Mouse (Mus musculus): ENCODE data around the gene Exoc3l4. TPM values are rescaled to one million over a fixed set of nuclear protein-coding genes. Genes with fewer than 3 reads are reported as not detected.

Gene Exoc3l4
- total RNA-seq, 2 experiments from 2014 or later: 0.85 to 1.3 TPM

DNA sequence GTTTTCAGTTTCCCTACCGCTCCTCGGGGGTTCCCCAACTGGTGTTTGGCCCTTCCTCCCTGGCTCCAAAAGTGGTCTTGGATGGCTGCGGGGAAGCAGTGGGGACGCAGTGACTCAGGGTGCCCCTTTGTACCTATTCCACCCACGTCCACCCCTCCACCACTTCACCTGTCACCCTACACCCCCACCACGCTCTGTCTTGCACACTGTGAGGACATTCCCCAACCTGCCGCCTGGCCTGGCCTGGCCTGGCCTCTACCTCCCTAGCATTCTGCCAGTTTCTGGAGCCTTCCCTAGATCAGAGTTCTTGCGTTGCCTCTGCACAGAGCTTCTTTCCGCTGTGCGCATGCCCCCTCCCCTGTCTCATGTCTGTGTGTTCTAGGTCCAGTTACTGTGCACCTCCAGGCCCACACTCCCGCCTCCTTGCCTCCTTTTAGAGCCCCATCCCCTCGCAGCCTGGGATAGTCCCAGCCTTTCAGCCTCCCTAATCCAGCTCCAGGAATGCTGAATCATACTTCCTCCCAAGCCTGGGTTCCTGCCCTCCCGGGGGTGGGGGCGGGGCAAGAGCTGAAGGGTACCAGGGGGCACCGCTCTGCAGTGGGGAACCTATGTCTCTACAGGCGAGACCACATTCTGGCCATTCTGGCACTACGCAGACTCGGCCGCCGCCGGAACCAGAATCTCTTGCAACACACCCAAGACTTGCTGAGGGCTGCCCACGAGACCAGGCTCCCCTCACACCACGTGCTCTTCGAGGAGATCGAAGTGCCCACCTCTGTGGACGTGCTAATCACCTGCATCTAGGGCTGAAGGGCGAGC lies 13.4 kb downstream of the Exoc3l4 start:
- DNase-seq (ENCODE audit: low spot score in 2 of 2): no peak
- intact Hi-C loops (cut with DNase I): no loop called here

DNA sequence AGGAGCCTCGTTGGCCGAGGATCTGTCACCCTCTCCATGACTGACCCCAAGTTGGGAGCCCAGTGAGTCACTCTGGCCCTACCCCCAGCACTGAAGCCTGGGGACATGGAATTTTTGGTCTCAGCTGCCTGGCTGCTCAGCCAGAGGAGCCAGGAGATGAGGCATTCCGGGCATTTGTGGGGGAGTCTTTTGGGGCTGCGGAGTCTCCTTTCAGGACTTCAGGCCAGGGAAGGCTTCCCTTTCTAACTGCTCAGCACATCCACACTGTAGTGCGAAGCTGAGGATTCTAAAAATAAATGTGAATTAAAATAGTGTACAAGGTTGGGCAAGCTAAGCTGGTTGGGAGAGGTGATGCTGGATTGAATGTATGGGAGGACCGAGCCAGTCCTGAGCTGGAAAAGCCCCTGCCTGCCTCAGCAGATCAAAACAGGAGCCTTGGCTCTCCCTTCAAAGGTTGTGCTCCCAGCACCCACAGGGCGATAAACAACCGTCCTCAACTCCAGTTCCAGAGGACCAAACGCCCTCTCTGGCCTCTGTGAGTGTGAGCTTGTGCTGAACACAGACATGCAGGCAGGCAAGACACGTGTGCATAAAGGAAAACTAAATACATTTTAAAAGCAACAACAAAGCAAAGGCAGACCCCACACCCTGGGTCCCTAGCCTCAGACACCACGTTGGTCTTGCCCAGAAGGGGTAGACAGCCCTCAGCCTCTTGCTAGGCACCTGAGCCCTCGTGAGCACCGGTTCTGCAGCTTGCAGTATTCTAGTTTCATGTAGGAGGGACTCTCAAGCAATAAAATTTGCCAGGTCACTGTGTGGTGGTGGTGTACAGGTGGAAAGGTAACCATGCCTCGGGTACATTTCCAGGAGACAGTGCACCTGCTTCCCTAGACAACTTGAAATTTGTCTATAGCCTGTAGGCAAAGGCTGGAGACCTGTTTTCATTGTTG lies 14.3 kb downstream of the Exoc3l4 start:
- DNase-seq (ENCODE audit: low spot score in 2 of 2): peak in 1 of 2 experiments; percentile 36
- intact Hi-C loops (cut with DNase I): no loop called here

DNA sequence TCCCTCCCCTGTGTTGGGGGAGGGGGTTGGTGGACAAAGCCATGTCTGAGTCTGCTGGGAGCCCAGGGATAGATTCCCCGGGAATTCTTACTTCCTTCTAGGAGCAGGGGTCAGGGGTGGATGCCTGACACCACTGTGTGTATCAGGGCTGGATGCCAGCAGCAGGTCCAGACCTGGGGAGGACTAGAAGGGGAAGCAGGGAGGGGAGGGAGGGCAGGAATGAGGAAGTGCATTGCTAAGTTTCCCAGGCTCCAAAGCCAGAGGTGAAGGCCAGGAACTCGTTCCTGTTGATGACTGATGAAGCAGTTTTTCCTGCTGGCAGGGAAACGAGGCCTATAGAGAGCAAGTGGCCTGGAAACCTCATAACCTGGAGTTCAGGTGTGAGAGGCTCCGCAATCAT lies 15.3 kb downstream of the Exoc3l4 start:
- no peak for DNase-seq (ENCODE audit: low spot score in 2 of 2)
- intact Hi-C loops (cut with DNase I): no loop called here

DNA sequence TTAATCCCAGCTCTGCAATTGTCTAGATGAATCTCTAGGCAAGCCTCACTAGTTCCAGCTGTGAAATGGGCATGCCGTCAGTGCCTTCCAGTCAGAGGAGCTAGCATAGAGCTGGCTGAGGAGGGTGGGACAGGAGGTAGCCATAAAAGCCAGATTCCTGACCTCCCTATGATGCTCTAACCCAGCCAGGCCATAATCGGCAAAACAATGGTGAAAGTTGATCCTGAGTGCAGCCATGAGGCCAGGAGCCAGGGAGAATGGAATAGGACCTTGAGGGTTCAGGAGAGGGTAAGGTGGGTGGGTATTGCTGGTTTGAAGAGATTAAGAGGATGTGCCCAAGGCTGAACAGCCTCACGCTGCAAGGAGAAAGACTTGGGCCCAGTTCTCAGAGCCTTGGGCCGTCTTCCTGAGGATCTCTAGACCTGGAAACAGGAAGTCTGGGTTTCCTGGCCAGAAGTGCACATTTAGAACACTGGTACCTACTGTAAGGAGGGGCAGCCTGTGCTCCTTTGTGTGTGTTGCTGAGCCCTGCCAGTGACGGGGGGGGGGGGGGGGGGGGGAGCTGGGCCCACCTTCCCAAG lies 16.0 kb downstream of the Exoc3l4 start:
- DNase-seq (ENCODE audit: low spot score in 2 of 2): no peak

DNA sequence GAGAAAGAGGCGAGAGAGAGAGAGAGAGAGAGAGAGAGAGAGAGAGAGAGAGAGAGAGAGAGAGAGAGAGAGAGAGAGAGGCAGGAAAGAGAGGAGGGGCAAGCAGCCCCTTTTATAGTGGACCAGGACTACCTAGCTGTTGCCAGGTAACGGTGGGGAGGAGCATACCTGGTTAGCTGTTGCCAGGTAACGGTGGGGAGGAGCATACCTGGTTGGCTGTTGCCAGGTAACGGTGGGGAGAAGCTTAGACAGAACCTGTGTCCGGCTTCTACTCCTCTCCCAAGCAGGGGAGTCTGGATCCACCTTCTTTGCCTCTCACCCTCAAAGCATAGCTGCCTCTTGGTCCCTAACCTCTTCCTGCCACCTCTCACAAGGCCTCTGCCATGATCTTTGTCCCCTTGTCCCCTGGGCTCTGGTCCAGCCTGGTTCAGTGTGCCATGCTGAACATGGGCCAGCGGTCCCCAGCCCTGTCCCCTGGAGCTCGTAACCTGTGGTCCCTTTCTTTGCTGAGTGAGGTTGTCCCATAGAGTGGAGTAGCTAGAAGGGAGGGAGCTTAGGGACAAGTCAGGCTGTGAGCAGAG lies 17.4 kb downstream of the Exoc3l4 start:
- DNase-seq (ENCODE audit: low spot score in 2 of 2): no peak
- intact Hi-C loops (cut with DNase I): no loop called here

More for the DNA sequence above, 16.0 kb downstream of the Exoc3l4 start:
- intact Hi-C loops (cut with DNase I): no loop called here

DNA sequence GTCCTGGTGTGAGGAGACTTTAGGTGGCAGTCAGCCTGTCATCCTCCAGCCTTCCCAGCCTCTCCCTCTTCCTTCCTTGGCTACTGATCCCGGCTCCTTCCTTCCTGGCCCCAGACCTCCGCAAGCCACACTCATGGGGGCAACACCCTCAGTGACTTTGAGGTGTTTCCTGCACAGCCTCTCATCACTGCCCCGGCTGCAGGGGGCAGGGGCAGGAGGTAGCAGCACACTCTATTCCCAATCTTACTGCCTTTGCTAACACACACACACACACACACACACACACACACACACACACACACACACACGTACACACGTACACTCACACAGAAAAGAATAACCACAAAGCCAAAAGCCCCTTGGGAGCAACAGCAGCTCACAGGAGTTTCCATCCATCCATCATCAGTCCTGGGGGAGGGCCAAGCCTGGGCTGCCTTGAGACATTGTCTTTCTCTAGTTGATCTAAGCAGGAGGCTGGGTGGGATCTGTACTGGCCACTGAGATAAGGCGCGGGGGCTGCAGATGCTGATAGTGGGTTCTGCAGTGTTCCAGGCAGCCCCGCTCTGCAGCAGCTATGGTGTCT lies 18.0 kb downstream of the Exoc3l4 start:
- no peak for DNase-seq (ENCODE audit: low spot score in 2 of 2)
- intact Hi-C loops (cut with DNase I): no loop called here

DNA sequence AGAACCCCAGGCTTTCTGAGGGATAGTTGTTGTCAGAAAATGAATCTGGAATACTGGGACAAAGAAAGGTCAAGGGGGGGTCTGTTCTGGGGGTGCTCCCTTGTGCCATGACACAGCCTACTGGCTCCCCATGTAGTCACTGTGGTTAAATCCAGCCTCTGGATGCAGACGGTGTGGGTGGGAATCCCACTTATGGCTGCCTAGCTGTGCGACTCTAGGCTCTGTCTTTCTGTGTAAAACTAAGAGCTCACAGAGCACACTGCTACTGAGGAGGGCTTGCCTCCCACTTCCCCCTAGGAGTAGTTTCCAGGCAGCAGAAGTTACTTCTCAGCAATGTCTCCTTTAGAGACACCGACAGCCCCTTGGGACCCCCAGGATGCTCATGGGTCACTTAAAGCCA lies 19.4 kb downstream of the Exoc3l4 start:
- intact Hi-C loops (cut with DNase I): no loop called here
- DNase-seq (ENCODE audit: low spot score in 2 of 2): peak in 1 of 2 experiments; percentile 67

DNA sequence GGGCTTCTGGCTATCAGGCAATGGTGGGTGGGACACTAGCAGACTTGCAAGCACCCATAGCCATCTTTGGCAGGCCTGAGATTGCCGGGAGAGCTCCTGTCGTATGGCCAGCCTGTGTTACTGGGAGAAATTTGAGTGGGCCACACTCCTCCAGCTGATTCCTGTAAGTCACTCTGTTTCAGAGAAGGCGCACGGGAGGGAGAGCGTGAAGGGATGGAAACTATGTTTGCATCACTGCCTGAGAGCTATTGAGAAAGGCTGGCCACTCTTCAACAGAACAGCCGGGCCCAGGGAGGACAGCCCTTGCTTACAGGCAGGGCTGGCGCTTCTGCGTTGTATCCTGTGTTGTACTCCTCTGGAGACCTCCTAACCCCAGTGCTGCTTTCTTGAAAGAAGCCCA lies 19.8 kb downstream of the Exoc3l4 start:
- intact Hi-C loops (cut with DNase I): no loop called here

DNA sequence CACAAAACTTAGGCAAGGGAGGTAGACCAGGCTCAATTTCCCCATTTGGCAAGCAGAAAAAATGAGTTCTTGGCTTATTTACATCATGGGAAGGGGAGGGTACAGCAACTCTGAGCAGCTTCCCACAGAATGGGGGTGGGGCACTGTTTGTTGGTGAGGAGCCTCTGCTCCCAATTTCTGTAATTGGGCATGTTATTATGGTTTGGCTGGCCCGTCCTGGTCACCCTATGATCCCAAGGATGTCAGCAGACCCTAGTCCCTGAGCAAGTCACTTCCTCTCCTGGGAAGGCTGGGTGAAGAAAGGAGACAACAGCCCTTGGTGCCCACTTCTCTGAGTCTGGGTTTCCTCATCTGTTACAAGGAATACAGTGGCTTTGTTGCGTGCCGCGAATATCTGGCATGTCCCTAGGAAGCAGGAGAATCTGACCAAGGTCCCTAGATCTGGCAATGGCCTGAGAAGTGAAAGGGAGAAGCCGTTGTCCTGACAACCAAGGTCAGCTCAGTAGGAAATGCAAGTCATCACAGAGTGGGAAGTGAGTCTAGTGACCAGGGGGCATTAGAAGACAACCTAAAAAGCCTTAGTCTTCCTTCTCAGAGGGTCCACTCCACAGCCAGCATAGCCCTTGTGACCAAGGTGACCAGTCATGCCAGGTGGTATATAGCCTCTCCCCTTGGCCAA lies 20.5 kb downstream of the Exoc3l4 start:
- intact Hi-C loops (cut with DNase I): no loop called here

More for the DNA sequence above, 19.8 kb downstream of the Exoc3l4 start:
- peak in 1 of 2 experiments; percentile 82 for DNase-seq (ENCODE audit: low spot score in 2 of 2)

DNA sequence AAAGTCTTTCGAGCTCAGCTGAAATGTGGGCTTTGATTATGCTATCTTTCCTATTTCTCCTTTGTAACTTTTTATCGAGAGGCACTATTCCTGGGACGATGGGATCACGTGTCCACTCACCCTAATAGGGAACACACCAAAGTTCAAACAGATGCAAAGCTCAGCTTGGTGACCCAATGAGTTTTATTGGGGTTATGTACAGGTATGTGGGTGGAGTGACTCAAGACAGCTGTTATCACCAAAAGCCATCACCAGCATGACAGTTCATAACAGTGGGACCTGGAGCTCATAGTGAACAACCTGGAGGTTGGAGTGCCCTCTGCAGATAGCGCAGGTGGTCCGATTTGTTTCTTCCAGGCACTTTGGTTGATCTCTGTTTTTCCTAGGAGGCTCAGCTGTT lies 22.0 kb downstream of the Exoc3l4 start:
- no peak for DNase-seq (ENCODE audit: low spot score in 2 of 2)
- intact Hi-C loops (cut with DNase I): no loop called here

More for the DNA sequence above, 20.5 kb downstream of the Exoc3l4 start:
- DNase-seq (ENCODE audit: low spot score in 2 of 2): no peak

DNA sequence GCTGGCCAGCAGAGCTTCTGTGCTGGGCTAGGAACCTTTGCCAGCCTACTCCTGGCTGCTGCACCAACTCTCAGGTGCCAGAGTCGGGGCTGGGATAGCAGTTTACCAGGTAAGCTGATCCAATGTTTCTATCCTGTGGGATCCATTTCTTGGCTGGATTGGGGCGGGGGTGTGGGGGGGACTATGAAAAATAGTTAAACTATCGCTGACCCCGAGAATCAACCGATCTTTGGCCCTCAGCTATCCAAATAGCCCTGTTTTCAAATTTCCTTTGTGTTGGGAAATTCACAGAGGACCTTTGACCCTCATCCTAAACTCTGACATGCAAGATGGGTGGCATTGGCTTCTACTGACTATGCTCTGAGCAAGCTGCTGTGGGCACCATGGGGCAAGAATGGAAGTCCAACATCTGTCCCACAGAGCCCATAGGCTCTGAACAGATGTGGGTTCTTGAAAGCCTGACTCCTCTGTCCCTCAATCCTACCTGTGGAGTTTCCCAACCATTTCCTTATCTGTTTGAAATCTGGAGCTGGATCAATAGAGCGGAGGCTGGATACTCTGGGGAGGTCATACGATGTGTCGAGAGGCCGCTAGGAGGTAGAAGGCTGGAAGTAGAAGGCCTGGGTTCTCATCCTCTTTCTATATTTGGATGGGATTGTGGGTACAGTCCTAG lies 24.0 kb downstream of the Exoc3l4 start:
- no peak for DNase-seq (ENCODE audit: low spot score in 2 of 2)
- intact Hi-C loops (cut with DNase I): no loop called here

DNA sequence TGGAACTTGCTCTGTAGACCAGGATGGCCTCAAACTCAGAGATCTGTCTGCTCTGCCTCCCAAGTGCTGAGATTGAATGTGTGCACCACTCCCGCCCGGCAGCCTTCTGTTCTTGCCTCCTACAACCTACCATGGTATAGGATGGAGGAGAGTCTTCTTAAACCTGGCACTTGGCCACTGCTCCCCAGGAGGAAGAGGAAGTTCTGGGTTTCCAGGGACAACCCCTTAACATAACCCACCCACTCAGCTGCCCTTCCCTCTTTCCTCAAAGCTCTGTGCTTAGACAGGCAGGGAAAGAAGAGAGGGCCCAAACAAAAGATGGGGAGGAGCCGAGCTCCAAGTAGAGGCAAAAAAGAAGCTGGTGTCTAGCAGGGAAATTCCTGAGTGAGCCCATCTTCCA lies 24.7 kb downstream of the Exoc3l4 start:
- peak in 1 of 2 experiments; percentile 76 for DNase-seq (ENCODE audit: low spot score in 2 of 2)

DNA sequence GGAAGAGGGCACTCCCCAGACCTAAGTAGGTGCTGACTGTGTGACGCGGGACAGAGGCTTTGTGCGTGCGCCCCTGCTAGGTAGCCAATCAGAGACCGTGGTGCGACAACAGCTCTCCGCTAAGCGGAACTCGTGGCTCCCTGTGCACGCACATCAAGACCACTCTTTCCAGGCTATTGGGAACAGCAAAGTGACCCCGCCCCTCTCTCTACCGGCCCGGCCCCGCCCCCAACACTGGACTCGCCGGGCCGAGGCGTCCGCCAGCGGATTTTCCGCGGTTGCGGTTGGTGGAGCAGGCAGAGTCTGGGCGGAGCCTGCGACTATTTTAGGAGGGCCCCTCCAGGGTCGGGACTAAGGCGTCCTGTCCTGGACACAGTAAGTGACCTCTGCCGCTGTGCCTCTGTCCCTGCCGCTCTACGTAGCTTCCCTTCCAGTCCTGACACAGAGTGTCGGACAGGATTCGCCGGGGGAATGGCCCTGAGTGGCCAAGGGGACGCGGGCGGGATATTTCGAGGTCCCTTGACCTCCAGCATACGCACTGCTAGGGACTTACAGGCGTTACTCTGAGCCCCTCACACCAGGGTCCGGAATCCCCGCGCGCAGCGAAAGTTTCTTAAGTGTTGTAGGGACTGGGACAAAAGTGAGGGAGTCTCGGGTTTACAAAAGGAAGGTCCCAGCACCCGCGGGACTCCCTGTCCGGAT lies 25.6 kb downstream of the Exoc3l4 start, which contains the start of gene Tnfaip2:
Gene Tnfaip2, plus strand, starts transcription at position 161 of the 702 bp plus-strand sequence.
- intact Hi-C loops (cut with DNase I): no loop called here
- DNase-seq (ENCODE audit: low spot score in 2 of 2): no peak

More for the DNA sequence above, 24.7 kb downstream of the Exoc3l4 start:
- intact Hi-C loops (cut with DNase I): no loop called here

DNA sequence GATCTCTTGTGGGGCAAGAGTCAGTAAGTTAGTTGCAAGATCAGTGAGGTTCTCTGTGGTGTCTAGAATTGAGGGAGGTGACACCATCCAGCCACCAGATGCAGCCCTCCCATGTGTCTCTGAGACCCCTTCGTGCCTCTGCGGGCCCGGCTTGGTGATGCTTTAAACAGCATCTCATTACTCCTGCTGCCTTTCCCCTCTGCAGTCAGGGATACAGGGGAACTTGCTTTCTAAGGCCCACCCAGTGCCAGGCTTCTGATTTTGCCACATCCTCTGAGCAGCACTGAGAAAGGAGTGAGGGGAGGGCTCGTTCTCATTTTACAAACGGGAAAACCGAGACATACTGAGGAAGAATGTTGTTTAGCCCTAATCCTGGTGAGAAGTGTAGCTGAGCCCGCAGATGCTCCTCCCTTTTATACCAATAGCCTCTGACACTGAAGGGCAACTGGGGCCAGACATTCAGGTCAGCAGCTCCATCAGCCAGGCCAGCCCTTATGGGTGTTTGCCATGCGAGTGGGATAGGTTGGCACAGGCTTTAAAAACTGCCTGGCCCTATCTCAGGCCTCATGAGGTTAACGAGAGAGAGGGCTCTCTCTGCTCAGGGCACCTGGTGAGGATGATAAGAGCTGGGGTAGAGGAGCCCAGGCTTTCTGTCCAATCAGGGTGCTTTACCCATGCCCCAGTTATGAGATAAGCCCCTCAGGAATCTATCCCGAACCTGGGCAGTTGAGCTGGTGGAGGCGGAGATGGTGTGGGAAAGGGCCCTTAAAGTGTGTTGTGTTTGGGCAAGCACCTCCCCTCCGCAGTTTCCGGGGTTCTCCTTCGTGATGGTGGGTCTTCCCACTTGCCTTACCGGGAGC lies 26.4 kb downstream of the Exoc3l4 start:
- DNase-seq (ENCODE audit: low spot score in 2 of 2): no peak
- intact Hi-C loops (cut with DNase I): no loop called here

DNA sequence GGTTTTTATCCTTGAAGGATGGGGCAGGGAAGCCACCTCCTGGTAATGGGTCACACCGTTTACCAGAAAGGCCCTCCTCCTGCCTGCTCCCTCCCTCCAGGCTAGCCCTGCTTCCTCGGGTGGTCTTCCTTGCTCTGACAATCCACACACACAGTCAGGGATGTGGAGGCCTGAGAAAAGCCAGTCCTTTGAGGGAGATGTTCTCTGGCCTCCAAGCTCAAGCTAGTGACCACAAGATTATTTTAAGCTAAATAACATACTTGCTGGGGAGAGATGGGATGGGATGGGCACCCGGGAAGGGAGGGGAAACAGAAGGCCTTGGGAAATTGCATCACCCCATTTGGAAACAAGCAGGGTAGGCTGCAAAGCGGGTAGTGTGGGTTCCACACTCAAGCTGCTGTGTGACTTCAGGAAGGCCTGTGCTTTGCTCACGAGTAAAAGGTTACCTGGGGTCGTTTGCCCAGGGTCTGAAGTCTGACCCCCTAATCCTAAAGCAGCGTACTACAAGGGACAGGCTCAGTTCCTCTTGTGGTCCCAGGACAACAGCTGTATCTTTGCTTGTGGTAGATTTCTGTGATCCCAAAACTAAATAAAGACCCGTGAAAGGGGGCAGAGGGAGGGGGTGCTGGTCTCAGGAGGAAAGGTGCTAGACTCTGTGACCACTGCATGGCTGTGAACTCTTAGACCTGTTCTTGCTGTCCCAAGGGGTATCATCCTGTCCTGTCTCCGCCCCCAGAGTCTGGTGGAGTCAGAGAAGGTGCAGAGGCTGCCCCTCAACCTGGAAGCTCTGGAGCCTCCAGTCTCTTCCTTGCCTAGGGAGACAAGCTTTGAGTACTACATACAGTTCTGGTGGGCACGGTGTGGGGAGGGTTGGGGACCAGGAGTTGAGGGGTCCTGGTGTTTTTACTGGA lies 27.4 kb downstream of the Exoc3l4 start:
- intact Hi-C loops (cut with DNase I): no loop called here
- no peak for DNase-seq (ENCODE audit: low spot score in 2 of 2)
